Mouse (Mus musculus): ENCODE results near the gene Zbtb40.

DNA sequence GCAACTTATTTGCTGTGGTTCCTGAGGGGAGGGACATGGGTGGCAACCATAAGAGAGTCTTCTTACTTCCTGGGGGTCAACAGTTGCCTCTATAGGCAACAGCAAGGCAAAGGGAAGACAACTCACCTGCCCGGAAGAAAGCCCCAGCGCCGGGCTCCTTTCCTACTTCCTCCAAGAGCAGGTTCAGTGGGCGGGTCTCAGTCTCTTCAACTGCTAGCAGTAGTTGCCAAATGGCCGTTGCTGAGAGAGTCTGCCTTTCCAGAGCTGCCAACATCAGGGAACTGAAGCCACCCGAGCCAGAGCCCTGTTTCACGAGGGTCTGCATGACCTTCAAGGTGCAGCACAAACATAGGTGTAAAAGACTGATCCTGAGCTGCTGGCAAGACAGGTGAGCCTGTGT, 50.2 kb downstream of the Zbtb40 start:
- no peak for TF ChIP-seq EP300 (IDR thresholded peaks at IDR 0.05; ENCODE audit: low read depth)
- no peak for TF ChIP-seq CTCF (IDR thresholded peaks at IDR 0.05; ENCODE audit: low read depth)
